Comparison of ENCODE assay signal across 11 mouse cellular contexts in genomic region chr10:94804029-94804908, GRCm38 (mm10).
DNase-seq lines count a peak whose midpoint lies in the region; ATAC-seq and TF ChIP-seq lines count a peak whose summit lies in the region.
"Had no signal": no experiment of that assay in that cellular context is flagged by ENCODE, and none has a peak within 500 bp of the region (broad histone marks: within the 10 kb centered on the region; RNA-seq: fewer than 3 reads in every experiment).

No protein-coding gene starts in this region.

- H3K27me3 ChIP-seq in heart, embryonic 11.5 days (ENCODE audit: control insufficient read depth, insufficient read depth, low read length) = no peaks in the 10 kb centered on the region
- H3K27me3 ChIP-seq in lung, embryonic 15.5 days = no peaks in the 10 kb centered on the region
- H3K27me3 ChIP-seq in liver, postnatal 0 days (ENCODE audit: insufficient read depth, low read length) = no peaks in the 10 kb centered on the region
- H3K27me3 ChIP-seq: intestine, embryonic 15.5 days; neural tube, embryonic 15.5 days had no signal

- peak; percentile 23 to 41 for DNase-seq in heart, adult 18-20 months
- peak; percentile 13 for DNase-seq in 3T3-L1 (ENCODE audit: low read depth, low spot score)
- DNase-seq in Muller cell, postnatal 12 days (ENCODE audit: inconsistent ontology term) = peak; percentile 69
- no peak for DNase-seq in kidney, postnatal 10 days
- no peak for DNase-seq in liver, postnatal 0 days
- DNase-seq: adrenal gland, postnatal 10 days; right cerebral cortex, postnatal 14 days had no signal

- no peaks in the 10 kb centered on the region for H3K9me3 ChIP-seq in heart, embryonic 11.5 days (replicated peaks; ENCODE audit: control insufficient read depth, low read length)
- H3K9me3 ChIP-seq in lung, embryonic 15.5 days = no peaks in the 10 kb centered on the region
- H3K9me3 ChIP-seq in liver, postnatal 0 days (ENCODE audit: low read length) = no peaks in the 10 kb centered on the region
- H3K9me3 ChIP-seq: intestine, embryonic 15.5 days; neural tube, embryonic 15.5 days had no signal

- H3K9ac ChIP-seq in heart, embryonic 11.5 days (ENCODE audit: low read depth, low read length) = no peak overlapping the region
- no peak overlapping the region for H3K9ac ChIP-seq in lung, embryonic 15.5 days
- no peak overlapping the region for H3K9ac ChIP-seq in liver, postnatal 0 days (replicated peaks)
- H3K9ac ChIP-seq: intestine, embryonic 15.5 days; neural tube, embryonic 15.5 days had no signal

- H3K4me3 ChIP-seq in heart, embryonic 11.5 days (ENCODE audit: low read depth, low read length) = no peak overlapping the region
- H3K4me3 ChIP-seq in lung, embryonic 15.5 days = no peak overlapping the region
- no peak overlapping the region for H3K4me3 ChIP-seq in liver, postnatal 0 days (ENCODE audit: low read depth, low read length)
- H3K4me3 ChIP-seq: intestine, embryonic 15.5 days; neural tube, embryonic 15.5 days had no signal

- no peak overlapping the region for H3K27ac ChIP-seq in heart, embryonic 11.5 days (ENCODE audit: low read depth, low read length)
- H3K27ac ChIP-seq in lung, embryonic 15.5 days = peak overlapping the region; percentile 62
- H3K27ac ChIP-seq in liver, postnatal 0 days (ENCODE audit: low read depth) = no peak overlapping the region
- H3K27ac ChIP-seq: intestine, embryonic 15.5 days; neural tube, embryonic 15.5 days had no signal

- H3K36me3 ChIP-seq in heart, embryonic 11.5 days (ENCODE audit: control insufficient read depth, insufficient read depth, low read length) = no peaks in the 10 kb centered on the region
- peaks cover under 1% of the 10 kb centered on the region; the same call in 1 of the 2 replicates for H3K36me3 ChIP-seq in lung, embryonic 15.5 days
- H3K36me3 ChIP-seq in liver, postnatal 0 days (replicated peaks; ENCODE audit: insufficient read depth, low read length) = no peaks in the 10 kb centered on the region
- H3K36me3 ChIP-seq: intestine, embryonic 15.5 days had no signal

- TF ChIP-seq CTCF in liver, postnatal 0 days (IDR thresholded peaks at IDR 0.05; ENCODE audit: low read depth) = no peak

- ATAC-seq in heart, embryonic 11.5 days (replicated peaks; ENCODE audit: insufficient number of reproducible peaks, low FRiP score, low TSS enrichment) = no peak
- peak; percentile 58; the same call in 1 of the 2 replicates for ATAC-seq in lung, embryonic 15.5 days (ENCODE audit: borderline replicate concordance, extremely low read depth, low FRiP score, low TSS enrichment)
- ATAC-seq in liver, postnatal 0 days = no peak
- ATAC-seq: intestine, embryonic 15.5 days had no signal

- no peak overlapping the region for H3K4me2 ChIP-seq in heart, embryonic 11.5 days
- H3K4me2 ChIP-seq in lung, embryonic 15.5 days = no peak overlapping the region
- H3K4me2 ChIP-seq in liver, postnatal 0 days (ENCODE audit: low read depth, low read length) = no peak overlapping the region
- H3K4me2 ChIP-seq: intestine, embryonic 15.5 days; neural tube, embryonic 15.5 days had no signal

- H3K4me1 ChIP-seq in heart, embryonic 11.5 days (ENCODE audit: control insufficient read depth, insufficient read depth, low read length) = peaks cover 24% of the 10 kb centered on the region
- H3K4me1 ChIP-seq in lung, embryonic 15.5 days = peaks cover 27% of the 10 kb centered on the region
- H3K4me1 ChIP-seq in liver, postnatal 0 days (ENCODE audit: insufficient read depth) = 0 out of 2 replicates have a peak, but pooled peaks cover 3% of the 10 kb centered on the region
- H3K4me1 ChIP-seq: intestine, embryonic 15.5 days had no signal

- no peak for TF ChIP-seq EP300 in liver, postnatal 0 days (IDR thresholded peaks at IDR 0.05; ENCODE audit: low read depth)

- 59% methylated on average over 10 of the region's 10 CpGs for whole genome bisulfite sequencing in heart, embryonic 11.5 days (ENCODE audit: insufficient replicate concordance)
- 42% methylated on average over 10 of the region's 10 CpGs for WGBS in lung, embryonic 15.5 days
- WGBS in liver, postnatal 0 days (ENCODE audit: insufficient replicate concordance) = 73% methylated on average over 10 of the region's 10 CpGs

Comparison
In these comparisons a context has a peak if more than half of its experiments do, and no peak if none do; other contexts are left out.
1. DNase-seq: peak in heart, adult 18-20 months (2 of 2), 3T3-L1 (single experiment) and Muller cell, postnatal 12 days (single experiment); none in kidney, postnatal 10 days (single experiment) and liver, postnatal 0 days (single experiment).